Mouse (Mus musculus): Measurements from ENCODE around the gene Tbl1xr1.
A peak's percentile ranks its signal among the peaks of the same experiment; 100 is the strongest.

Gene Tbl1xr1

GRCm38 (mm10) chr3:22142846-22143641 lies 66.6 kb downstream of the Tbl1xr1 start:
- peak in 1 of 2 experiments; percentile 24 for DNase-seq

GRCm38 (mm10) chr3:22144255-22144654 lies 67.8 kb downstream of the Tbl1xr1 start:
- DNase-seq, result no peak

GRCm38 (mm10) chr3:22147433-22147927 lies 71.0 kb downstream of the Tbl1xr1 start:
- DNase-seq, result peak in 1 of 2 experiments; percentile 44

- no peak for DNase-seq
Measured at GRCm38 (mm10) chr3:22148306-22148932, 72.0 kb downstream of the Tbl1xr1 start.

GRCm38 (mm10) chr3:22150872-22151530 lies 74.5 kb downstream of the Tbl1xr1 start:
- no peak for DNase-seq

- DNase-seq, result no peak
Measured at GRCm38 (mm10) chr3:22152773-22153172, 76.3 kb downstream of the Tbl1xr1 start.

- DNase-seq, result no peak
Measured at GRCm38 (mm10) chr3:22154522-22154921, 78.1 kb downstream of the Tbl1xr1 start.

- DNase-seq, result no peak
Measured at GRCm38 (mm10) chr3:22156397-22156796, 79.9 kb downstream of the Tbl1xr1 start.

- DNase-seq, result no peak
Measured at GRCm38 (mm10) chr3:22162948-22163347, 86.5 kb downstream of the Tbl1xr1 start.

GRCm38 (mm10) chr3:22167856-22168255 lies 91.4 kb downstream of the Tbl1xr1 start:
- no peak for DNase-seq

- DNase-seq, result no peak
Measured at GRCm38 (mm10) chr3:22168432-22168831, 92.0 kb downstream of the Tbl1xr1 start.

GRCm38 (mm10) chr3:22171526-22171925 lies 95.1 kb downstream of the Tbl1xr1 start:
- DNase-seq, result no peak

GRCm38 (mm10) chr3:22172410-22172809 lies 96.0 kb downstream of the Tbl1xr1 start:
- no peak for DNase-seq

GRCm38 (mm10) chr3:22173171-22173570 lies 96.7 kb downstream of the Tbl1xr1 start:
- no peak for DNase-seq

- no peak for DNase-seq
Measured at GRCm38 (mm10) chr3:22174232-22174631, 97.8 kb downstream of the Tbl1xr1 start.

- no peak for DNase-seq
Measured at GRCm38 (mm10) chr3:22180076-22180475, 103.6 kb downstream of the Tbl1xr1 start.

- no peak for DNase-seq
Measured at GRCm38 (mm10) chr3:22181026-22181425, 104.6 kb downstream of the Tbl1xr1 start.

- no peak for DNase-seq
Measured at GRCm38 (mm10) chr3:22185265-22185664, 108.8 kb downstream of the Tbl1xr1 start.

GRCm38 (mm10) chr3:22190498-22190897 lies 114.0 kb downstream of the Tbl1xr1 start:
- peak in 1 of 2 experiments; percentile 30 for DNase-seq

- DNase-seq, result no peak
Measured at GRCm38 (mm10) chr3:22192931-22193330, 116.5 kb downstream of the Tbl1xr1 start.

- no peak for DNase-seq
Measured at GRCm38 (mm10) chr3:22194185-22194856, 117.9 kb downstream of the Tbl1xr1 start.

GRCm38 (mm10) chr3:22198802-22199201 lies 122.3 kb downstream of the Tbl1xr1 start:
- DNase-seq, result no peak

- DNase-seq, result no peak
Measured at GRCm38 (mm10) chr3:22204186-22204585, 127.7 kb downstream of the Tbl1xr1 start.

Measured in cerebellum, postnatal 25 days (tissue).